Mouse (Mus musculus) WW6 (cell line): Measurements from ENCODE around the gene Tshz2.
"Not testable (repeated sequence)": the region's sequence is repeated elsewhere in the genome, so short reads cannot be mapped to it uniquely, and the experiment has no call there.

Experiments
- DNase-seq: peaks from one replicate; pipeline ENCODE4 v3.0.0-alpha.2; 2013; ENCODE audit warnings: low read depth, low spot score

Tshz2 gene

DNA sequence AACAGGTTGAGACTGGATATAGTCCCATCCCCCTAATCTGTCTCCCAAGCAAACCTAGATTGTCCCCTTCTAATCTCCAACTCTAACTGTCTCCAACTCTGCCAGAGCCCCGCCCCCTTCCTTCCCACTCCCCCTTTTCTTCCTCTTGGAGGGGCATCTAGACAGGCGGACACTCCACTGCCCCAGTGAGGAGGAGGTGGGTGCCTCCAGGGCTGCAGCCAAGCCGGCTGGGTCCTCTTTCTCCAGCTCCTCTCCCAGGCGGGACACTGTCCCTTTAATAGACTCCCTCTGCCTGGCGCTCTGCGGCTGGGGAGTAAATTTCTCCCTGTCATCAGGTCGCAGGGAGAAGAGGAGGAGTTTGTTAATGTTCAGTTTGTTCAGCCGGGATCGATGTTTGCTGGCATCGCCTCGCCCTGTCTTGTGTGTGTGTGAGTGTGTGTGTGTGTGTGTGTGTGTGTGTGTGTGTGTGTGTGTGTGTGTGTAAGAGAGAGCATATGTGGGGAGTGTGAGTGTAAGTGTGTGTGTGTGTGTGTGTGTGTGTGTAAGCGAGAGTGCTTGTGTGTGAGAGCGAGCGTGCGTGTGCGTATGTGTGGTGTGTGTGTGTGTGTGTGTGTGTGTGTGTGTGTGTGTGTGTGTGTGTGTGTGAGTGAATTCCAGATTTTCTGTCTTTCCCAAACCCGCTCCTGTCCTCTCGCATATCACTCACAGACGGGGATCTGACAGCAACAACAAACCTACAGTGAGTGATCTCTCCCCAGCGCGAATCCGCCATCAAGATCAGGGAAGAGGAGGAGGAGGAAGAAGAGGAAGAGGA is at the start of gene Tshz2:
Gene Tshz2, plus strand, starts transcription at position 676 of the 814 bp plus-strand sequence.
- no peak for DNase-seq

DNA sequence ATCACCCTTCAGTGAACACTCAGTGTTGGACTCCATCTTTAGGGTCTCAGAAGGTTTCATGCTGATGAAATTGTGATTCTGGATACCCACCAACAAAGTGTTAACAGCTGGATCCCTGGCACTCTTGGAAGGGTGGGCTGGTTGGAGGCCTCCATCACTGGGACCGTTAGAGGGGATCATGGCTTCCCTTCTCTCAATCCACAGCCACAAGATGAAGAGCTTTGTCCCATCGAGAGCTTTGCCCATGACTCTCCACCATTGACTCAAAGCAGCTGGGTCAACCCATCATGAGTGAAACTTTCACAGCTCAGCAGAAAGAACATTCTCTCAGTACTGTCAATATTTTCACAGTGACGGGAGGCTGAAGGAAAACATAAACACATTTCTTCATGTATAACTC is 49.3 kb upstream of the Tshz2 start:
- no peak for DNase-seq

- DNase-seq, result no peak
These were observed 47.9 kb upstream of the Tshz2 start for GRCm38 (mm10) chr2:169584745-169585456.

DNA sequence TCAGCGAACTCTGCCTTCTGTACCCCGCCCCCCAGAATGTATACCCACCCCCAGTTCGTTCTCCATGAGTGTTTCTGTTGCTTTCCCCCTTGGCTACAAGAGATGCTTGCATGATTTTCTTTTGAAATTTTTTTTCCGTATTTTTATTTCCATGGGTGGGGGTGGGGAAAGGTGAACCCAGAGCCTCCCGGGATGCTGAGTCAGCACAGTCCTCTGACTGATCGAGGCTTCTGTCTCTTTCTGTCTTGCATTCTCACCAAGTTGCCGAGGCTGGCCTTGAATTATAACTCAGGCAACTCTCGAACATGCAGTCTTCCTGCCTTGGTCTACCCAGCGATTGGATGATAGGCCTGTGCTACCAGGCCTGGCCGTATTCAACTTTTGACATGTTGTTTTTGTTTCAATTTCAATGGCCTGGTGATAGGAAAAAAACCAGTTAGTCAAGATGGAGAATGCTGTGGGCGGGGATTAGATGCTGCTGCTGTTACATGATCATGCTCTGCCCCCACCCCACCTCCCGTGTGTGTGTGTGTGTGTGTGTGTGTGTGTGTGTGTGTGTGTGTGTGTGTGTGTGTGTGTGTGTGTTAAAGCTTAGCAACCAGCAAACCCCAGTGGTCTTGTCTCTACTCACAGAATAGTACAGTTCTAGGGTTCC is 47.1 kb upstream of the Tshz2 start:
- no peak for DNase-seq

DNA sequence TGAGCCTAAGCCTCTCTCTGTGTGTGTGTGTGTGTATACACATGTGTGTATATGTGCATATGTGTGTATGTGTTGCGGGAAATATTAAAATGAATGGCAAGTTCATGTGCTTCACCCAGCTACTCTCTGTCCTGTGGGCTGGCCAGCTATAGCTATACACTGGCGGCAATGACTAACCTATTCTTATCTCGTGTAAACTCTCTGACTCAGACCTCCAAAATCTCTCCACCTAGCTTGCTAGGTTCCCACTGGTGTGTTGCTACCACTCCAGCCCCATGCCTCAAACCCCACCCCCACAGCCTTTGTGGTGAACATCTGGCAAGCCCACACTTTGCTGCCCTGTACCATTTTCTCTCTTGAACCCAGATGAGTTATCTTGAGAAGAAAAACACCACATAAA is 46.1 kb upstream of the Tshz2 start:
- DNase-seq, result no peak

GRCm38 (mm10) chr2:169587645-169588044 is 45.2 kb upstream of the Tshz2 start, which contains the start of gene Gm11011:
TSS of gene Gm11011 (minus strand) at chr2:169587745.
- DNase-seq, result not testable (repeated sequence)

DNA sequence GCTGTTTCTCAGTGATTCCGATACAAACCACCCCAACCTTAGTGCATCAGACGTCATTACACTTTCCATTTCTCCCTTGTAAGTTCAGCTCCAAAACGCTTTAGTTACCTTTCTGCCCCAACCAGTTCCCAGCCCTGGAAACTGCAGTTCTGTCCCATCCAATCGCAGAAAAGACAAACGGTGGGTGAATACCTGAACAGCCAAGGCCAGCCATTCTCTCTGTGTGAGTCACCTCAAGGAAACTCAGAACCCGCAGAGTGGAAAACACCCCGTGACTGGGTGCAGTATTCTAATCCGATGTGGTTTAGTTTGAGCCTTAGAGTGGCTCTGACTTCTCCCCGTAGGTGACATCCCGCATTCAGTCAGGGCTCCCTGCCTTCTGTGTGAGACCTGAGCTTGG is 43.1 kb upstream of the Tshz2 start:
- no peak for DNase-seq

DNA sequence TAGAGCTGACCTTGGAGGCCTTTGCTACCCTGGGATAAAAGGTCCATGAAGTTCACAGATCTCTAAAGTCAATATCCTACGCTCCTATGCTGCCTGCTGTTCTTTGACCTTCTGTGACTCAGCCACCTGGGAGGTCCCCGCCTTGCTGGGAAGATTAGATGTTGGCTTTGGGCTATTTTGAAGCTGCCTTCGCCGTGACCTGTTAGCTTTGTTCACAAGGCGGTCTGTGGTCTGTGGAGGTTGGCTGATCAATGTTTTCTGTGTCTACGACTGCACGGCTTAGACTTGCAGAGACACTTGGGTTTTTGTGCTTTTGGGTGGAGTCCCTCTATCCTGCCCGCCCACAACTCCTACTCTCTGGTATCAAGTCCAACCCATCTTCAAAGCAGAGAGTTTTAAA is 42.4 kb upstream of the Tshz2 start:
- DNase-seq, result no peak

GRCm38 (mm10) chr2:169593742-169594141 is 39.1 kb upstream of the Tshz2 start:
- DNase-seq, result no peak

- no peak for DNase-seq
These were observed 35.5 kb upstream of the Tshz2 start for GRCm38 (mm10) chr2:169597357-169597756.

DNA sequence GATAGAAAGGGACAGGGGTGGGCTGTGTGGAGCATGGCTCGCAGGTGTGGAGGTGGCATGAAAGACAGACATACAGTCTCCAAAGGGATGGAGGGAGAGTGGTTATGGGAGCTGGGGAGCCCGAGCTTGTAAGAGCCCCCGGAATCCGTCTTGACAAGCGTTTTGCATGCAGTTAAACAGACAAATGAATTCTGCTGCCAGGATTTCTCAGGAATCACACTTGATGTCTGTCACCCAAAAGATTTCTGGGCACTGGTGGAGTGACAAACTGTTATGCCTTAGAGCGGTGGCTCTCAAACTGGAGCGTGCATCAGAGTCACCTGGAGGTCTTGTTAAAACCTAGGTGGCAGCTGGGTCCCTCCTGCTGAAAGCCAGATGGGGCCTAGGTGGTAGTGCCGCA is 34.8 kb upstream of the Tshz2 start:
- no peak for DNase-seq

DNA sequence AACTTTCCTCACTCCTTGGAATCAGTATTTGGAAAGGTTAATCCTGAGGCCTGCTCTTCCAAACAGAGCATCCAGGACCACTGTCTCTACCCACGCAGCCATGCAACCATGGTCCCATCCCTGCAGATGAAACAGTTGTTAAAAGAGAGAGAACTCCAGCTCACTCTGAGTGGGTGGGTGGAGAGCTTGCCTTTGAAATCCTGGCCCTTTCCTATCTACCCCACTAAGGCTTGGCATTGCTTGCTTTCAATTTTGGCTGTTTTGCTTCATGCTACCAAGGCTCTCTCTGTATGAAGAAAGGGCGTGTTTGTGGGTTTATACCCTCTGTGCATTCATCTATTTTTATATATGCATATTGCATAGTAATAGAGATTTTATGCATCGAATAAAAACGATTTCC is 33.2 kb upstream of the Tshz2 start:
- no peak for DNase-seq

- DNase-seq, result no peak
These were observed 32.6 kb upstream of the Tshz2 start for GRCm38 (mm10) chr2:169600163-169600562.

DNA sequence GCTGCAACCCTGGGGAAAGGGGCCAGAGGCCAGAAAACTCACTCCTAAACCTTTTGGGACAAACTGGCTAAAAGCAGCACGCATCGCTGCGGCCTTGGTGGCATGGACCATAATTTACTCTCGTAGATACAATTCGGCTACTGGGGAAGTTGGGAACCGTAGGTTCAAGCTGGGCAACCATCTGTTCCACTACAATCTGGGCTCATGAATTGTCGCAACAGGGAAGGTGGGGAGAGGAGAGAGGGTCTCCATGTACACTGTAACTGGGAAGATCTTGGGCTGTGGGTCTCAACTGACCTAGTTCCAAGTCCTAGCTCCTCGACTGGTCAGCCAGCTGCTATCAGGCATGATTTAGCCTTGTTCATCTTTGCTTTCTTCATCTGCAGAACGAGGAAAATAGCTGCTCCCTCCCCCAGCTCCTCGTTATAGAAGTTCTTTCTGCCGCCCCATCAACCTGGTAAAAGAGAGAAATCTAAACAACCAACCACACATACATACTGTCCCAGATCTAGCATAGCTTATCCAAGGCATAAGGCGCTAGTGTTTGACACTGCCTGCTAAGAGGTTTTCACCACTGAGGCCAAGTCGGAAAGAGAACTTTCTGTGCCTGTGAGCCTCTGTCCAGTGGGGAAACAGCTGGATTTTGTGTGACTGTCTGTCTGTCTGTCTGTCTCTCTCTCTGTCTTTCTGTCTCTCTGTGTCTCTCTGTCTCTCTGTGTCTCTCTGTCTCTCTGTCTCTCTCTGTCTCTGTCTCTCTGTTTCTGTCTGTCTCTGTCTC is 25.7 kb upstream of the Tshz2 start:
- DNase-seq, result no peak

DNA sequence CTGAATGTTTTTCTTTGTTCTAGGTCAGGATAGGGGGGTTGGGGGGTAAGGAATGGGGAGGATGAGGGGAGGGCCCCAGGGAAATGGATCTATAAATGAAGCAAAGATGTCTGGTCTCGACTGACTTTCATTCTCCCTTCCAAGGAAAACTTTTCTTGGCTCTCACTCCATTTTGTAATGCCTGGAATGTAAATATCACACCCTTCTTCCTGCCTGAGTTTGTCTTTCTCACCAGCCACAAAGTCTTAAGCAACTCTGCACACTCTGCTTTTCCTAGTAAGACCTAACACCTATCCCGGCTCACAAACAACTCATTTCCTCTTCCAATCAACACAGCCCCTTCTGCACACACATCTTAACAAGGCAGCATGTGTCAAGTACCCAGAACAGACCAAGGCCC is 25.0 kb upstream of the Tshz2 start:
- DNase-seq, result no peak

DNA sequence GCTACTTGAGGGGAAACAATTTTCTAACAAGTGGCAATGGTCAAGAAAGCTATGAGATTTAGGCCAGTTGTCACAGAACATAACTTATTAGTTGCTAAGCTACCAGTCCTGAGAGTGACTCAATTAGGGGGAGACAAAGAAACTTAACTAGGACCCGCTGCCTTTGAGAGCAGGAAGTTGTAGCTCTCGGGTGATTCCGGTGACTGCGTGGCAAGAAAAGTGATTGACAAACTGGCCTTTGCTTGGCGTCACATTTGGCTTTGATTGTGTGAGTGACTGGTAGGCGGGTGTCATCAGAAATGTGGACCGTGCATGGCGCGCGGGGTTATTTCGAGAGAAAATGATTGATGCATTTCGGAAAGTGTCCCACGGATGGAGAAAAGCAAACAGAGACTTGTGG is 22.9 kb upstream of the Tshz2 start:
- no peak for DNase-seq

DNA sequence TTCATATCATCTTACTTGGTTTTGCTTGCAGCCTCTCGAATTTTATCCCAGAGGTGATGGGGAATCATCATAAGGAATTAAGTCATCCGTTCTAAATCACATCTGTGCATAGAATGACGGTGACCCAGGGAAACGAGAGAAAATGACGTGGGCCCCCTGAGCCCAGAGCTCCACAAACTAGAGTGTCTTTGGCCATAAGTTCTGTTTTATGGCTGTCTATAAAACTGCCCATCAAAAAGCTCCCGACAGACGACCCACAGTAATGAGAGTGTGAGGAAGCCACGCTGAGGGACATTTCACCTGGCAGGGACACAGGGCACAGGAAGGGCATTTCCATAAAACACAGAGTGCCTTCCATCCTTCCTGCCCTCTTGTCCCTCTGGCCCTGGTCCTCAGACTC is 21.9 kb upstream of the Tshz2 start:
- no peak for DNase-seq

GRCm38 (mm10) chr2:169611557-169611956 is 21.3 kb upstream of the Tshz2 start:
- DNase-seq, result no peak

DNA sequence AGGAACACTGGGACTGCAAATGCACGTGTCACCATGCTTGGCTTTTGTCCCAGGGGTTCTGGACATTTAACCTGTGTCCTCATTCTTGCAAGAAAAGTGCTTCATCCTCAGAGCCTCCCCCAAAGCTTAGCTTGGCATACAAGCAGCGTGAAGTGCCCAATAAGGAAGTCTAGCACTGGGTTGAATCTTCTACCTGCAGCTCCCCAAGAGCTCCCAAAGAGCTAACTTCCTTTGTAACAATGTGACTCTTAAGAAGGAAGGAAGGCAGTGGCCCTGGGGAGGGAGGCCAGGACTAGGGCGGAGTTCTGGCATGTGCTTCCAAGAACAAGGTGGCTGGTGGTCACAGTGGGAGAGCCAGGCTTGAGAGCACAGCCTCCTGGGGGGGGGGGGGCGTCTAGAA is 18.1 kb upstream of the Tshz2 start:
- DNase-seq, result no peak

DNA sequence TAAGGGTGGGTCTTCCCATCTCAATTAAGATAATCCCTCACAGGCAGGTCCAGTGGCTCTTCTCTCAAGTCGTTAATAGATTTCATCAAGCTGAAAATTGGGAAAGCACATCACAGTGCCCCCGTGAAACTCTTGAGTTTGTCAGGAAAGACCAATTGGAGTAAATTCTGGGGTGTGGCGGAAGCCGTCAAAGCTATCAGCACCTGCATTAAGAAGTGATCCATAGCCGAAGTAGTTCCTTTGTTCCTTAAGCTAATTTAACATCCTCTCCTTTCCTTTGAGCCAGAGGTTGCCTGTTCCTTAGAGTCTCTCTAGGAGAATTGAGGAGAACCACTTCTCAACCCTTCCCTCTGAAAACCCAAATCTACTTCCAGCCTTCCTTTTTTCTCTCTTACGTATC is 16.8 kb upstream of the Tshz2 start:
- no peak for DNase-seq

GRCm38 (mm10) chr2:169621201-169621710 is 11.6 kb upstream of the Tshz2 start:
- no peak for DNase-seq

DNA sequence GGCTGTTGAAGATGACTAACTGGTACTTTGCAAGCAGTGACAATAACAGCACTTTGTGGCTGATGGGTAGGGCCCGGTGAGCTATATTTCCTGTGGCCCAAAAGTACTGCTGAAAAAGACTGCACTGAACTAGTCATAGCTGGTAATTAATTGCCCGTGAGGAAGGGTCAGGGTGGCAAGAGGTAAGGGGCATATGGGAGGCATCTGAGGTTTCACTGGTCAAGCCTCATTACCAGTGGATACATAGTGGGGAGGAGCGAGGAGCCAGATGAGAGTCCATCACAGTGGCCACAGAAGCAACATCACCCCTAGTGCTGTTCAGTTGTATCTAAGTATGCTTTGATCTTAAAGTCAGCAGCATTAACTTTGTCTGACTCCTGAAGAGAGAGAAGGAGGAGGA is 2.7 kb upstream of the Tshz2 start:
- DNase-seq, result no peak
